In the genomic region with DNA sequence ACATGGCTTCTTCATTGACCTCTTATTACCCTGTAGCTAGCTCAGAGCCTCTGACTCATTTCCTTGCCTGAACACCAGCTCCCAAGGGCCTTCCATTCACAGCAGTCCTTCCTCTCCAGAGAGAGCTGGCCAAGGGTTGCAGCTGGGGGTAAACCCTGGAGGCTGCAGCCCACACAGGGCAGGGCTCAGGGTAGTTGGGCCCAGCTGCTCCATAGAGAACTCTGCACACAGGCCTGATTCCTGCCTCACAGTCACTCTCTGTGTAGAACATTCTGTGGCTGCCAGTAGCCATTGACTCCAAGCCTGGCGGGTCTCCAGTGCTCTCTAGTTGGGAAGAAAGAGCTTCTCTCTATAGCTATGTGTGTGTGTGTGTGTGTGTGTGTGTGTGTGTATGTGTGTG, we compare ENCODE assay signal across 8 mouse cellular contexts.
DNase-seq lines count a peak whose midpoint lies in the region; ATAC-seq and TF ChIP-seq lines count a peak whose summit lies in the region.

No protein-coding gene starts in this region.

- H3K27me3 ChIP-seq in CH12.LX (replicated peaks), result no peaks in the 10 kb centered on the region
- H3K27me3 ChIP-seq in liver, embryonic 12.5 days (replicated peaks), result no peaks in the 10 kb centered on the region

- TF ChIP-seq POLR2A in CH12.LX (IDR thresholded peaks at IDR 0.05; ENCODE audit: low read depth, low read length), result no peak

- H3K4me2 ChIP-seq in CH12.LX (ENCODE audit: insufficient read depth, low read depth, poor library complexity, severe bottlenecking), result no peak overlapping the region
- no peak overlapping the region for H3K4me2 ChIP-seq in liver, embryonic 12.5 days

- no peak overlapping the region for H3K4me3 ChIP-seq in CH12.LX (replicated peaks in 1 of 3; ENCODE audit: low read depth in 2 of 3, low read length in 2 of 3, poor library complexity in 1 of 3)
- H3K4me3 ChIP-seq in liver, embryonic 12.5 days, result no peak overlapping the region

- H3K9me3 ChIP-seq in CH12.LX (replicated peaks; ENCODE audit: low read length), result no peaks in the 10 kb centered on the region
- H3K9me3 ChIP-seq in liver, embryonic 12.5 days (replicated peaks), result no peaks in the 10 kb centered on the region

- H3K79me2 ChIP-seq in CH12.LX (replicated peaks; ENCODE audit: control insufficient read depth, extremely low read depth, insufficient read depth, poor library complexity, severe bottlenecking), result no peaks in the 10 kb centered on the region

- no peak for TF ChIP-seq RAD21 in CH12.LX (IDR thresholded peaks at IDR 0.05; ENCODE audit: low read depth, low read length)

- WGBS in liver, embryonic 12.5 days (ENCODE audit: insufficient replicate concordance), result 67% methylated on average over 1 of the region's 1 CpGs

- H3K4me1 ChIP-seq in CH12.LX (ENCODE audit: control insufficient read depth in 1 of 2, insufficient read depth in 2 of 2), result peaks cover 0 to 24% of the 10 kb centered on the region in 2 experiments; a peak in 2 of 4 replicates
- peaks cover 19% of the 10 kb centered on the region for H3K4me1 ChIP-seq in liver, embryonic 12.5 days

- TF ChIP-seq EP300 in CH12.LX (IDR thresholded peaks at IDR 0.05; ENCODE audit: low read length), result no peak; the same call in 1 of the 2 replicates

- TF ChIP-seq CTCF in CH12.LX (conservative IDR thresholded peaks at IDR 0.05 in 1 of 2, IDR thresholded peaks at IDR 0.05 in 1 of 2; ENCODE audit: low read depth in 2 of 2, low read length in 2 of 2), result no peak

- in situ Hi-C loops in CH12.LX (cut with MboI; ENCODE audit: low pct_ligation_motif_present, low pct_unique_long_range_greater_than_20kb, low sequenced_read_pairs), result no loop called here

- no peak for ATAC-seq in liver, embryonic 12.5 days

- dilution Hi-C loops in CH12.LX (cut with MboI; ENCODE audit: extremely low pct_ligation_motif_present, extremely low pct_unique_long_range_greater_than_20kb, low sequenced_read_pairs), result no loop called here

- H3K36me3 ChIP-seq in CH12.LX (replicated peaks in 1 of 2; ENCODE audit: control insufficient read depth in 1 of 2, insufficient read depth in 1 of 2, low read length in 1 of 2), result peaks cover 0 to 33% of the 10 kb centered on the region in 2 experiments
- no peaks in the 10 kb centered on the region for H3K36me3 ChIP-seq in liver, embryonic 12.5 days

- H3K9ac ChIP-seq in CH12.LX (ENCODE audit: insufficient read depth, low read depth), result no peak overlapping the region
- no peak overlapping the region for H3K9ac ChIP-seq in liver, embryonic 12.5 days

- H3K27ac ChIP-seq in CH12.LX (ENCODE audit: insufficient read depth, low read depth), result no peak overlapping the region
- no peak overlapping the region for H3K27ac ChIP-seq in liver, embryonic 12.5 days

- peak; percentile 9 for DNase-seq in cerebellum, adult 11 months
- DNase-seq in cerebellum, adult 9-10 months, result no peak
- DNase-seq in CH12.LX (ENCODE audit: extremely low read depth), result peak; percentile 54
- DNase-seq in frontal cortex, postnatal 36 days (ENCODE audit: low spot score in 2 of 2), result peak; percentile 19 to 33
- peak; percentile 77 for DNase-seq in layer of hippocampus, adult 11-12 months (ENCODE audit: low spot score)
- peak; percentile 30 to 50 for DNase-seq in right cerebral cortex, postnatal 36 days (ENCODE audit: low spot score in 2 of 2)
- DNase-seq in natural killer cell, adult 2 months (ENCODE audit: low spot score in 2 of 2), result no peak

TF ChIP-seq in CH12.LX, 34 proteins besides CTCF, POLR2A, EP300 and RAD21:
- TF ChIP-seq ETS1 (conservative IDR thresholded peaks at IDR 0.05; ENCODE audit: low read depth, low read length), result no peak

Comparison
In these comparisons a context has a peak if more than half of its experiments do, and no peak if none do; other contexts are left out.
1. DNase-seq: peak in cerebellum, adult 11 months (single experiment), CH12.LX (single experiment), frontal cortex, postnatal 36 days (2 of 2), layer of hippocampus, adult 11-12 months (single experiment) and right cerebral cortex, postnatal 36 days (2 of 2); none in cerebellum, adult 9-10 months (single experiment) and natural killer cell, adult 2 months (0 of 2).